Mouse (Mus musculus) midbrain, embryonic 11.5 days (tissue): ENCODE results near the gene Sema3a. TPM values are rescaled to one million over a fixed set of nuclear protein-coding genes. Genes with fewer than 3 reads are reported as not detected.
"Not testable (repeated sequence)": the region's sequence is repeated elsewhere in the genome, so short reads cannot be mapped to it uniquely, and the experiment has no call there.

Experiments
- ATAC-seq: fragments of 200-750 bp; cut with Nextera tagmentation; 2 replicates; pipeline ENCODE4 v1.8.0; 2017; ENCODE audit warnings: moderate TSS enrichment, moderate library complexity; ENCODE audit not compliant: low FRiP score
- DNase-seq: peaks from one replicate; pipeline ENCODE4 v3.0.0; 2015; ENCODE audit warnings: low spot score; ENCODE audit errors: missing footprints
- H3K27ac ChIP-seq: fragments of 300-500 bp; sonication (generic); 2 replicates; pipeline ENCODE4 v1.5.1; 2014; ENCODE audit warnings: low read depth, low read length
- H3K27me3 ChIP-seq: fragments of 300-500 bp; sonication (generic); 2 replicates; pipeline ENCODE4 v1.6.1; 2014; ENCODE audit warnings: mild to moderate bottlenecking, low read length, moderate library complexity, mixed read lengths; ENCODE audit not compliant: control insufficient read depth, insufficient read depth
- H3K36me3 ChIP-seq: fragments of 300-500 bp; sonication (generic); 2 replicates; pipeline ENCODE4 v1.6.1; 2014; ENCODE audit warnings: mild to moderate bottlenecking, low read length, moderate library complexity, mixed read lengths; ENCODE audit not compliant: control insufficient read depth, insufficient read depth
- H3K4me1 ChIP-seq: fragments of 300-500 bp; sonication (generic); 2 replicates; pipeline ENCODE4 v1.6.1; 2014; ENCODE audit warnings: low read length; ENCODE audit not compliant: control insufficient read depth, insufficient read depth
- H3K4me2 ChIP-seq: fragments of 300-500 bp; sonication (generic); 2 replicates; pipeline ENCODE4 v1.6.1; 2014; ENCODE audit warnings: mild to moderate bottlenecking, moderate library complexity
- H3K4me3 ChIP-seq: fragments of 300-500 bp; sonication (generic); 2 replicates; pipeline ENCODE4 v1.5.1; 2014; ENCODE audit warnings: low read depth, low read length
- H3K9ac ChIP-seq: fragments of 300-500 bp; sonication (generic); 2 replicates; pipeline ENCODE4 v1.6.1; 2014; ENCODE audit warnings: low read length
- H3K9me3 ChIP-seq: fragments of 300-500 bp; sonication (generic); 2 replicates; pipeline ENCODE4 v1.6.1; 2016; ENCODE audit warnings: low read length; ENCODE audit not compliant: control insufficient read depth
- WGBS: fragments of 180-500 bp; shearing (Covaris S2); extraction: QIAGEN DNeasy Blood & Tissue Kit; methylation state at CpG from one replicate; pipeline ENCODE4 v1.1.7; 2014; 5-methylcytosine and 5-hydroxymethylcytosine counted together
- polyA plus RNA-seq: library from polyadenylated mRNA; unstranded; fragments of >200 nt; fragmentation: Nextera tagmentation; extraction: Ambion mirVana; gene quantifications from 2 replicates; pipeline ENCODE4 v1.2.1, GENCODE M21; 2014

Sema3a gene
- polyA plus RNA-seq, 1 experiment from 2014 or later = 10.4 TPM

DNA sequence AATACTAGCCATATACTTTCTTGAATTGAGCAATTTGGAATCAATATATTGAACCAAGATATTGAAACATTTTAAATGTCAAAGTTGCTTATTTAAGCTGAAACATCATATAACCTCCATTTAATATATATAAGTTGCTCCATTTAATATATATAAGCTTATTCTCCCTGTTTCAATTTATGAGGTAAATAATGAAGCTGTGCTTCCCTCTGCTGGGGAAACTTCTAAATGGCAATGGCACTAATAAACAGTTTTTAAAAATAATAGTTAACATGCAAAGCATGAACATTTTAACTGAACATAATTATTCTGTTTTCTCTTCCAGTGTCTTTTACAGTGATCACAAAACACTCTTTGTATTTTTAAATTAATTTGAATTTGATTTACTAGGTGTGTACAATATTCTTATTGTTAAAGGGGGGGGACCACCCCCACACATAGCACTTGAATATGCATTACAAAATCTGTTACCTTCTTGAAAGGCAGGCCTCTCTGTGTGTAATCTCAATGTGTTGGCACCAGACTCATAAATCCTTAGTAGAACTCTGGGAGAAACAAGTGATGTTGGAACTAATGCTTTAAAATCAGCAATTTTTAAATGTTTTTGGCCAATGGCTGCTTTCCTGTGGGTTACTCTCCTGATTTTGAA, 460.5 kb downstream of the Sema3a start:
- Histone ChIP-seq H3K4me1 (no peaks in the 10 kb centered on the region), H3K36me3 (no peaks in the 10 kb centered on the region), H3K9me3 (no peaks in the 10 kb centered on the region), H3K9ac (no peak overlapping the region), H3K4me2 (no peak overlapping the region), H3K4me3 (no peak overlapping the region), H3K27me3 (peaks cover 2% of the 10 kb centered on the region; the same call in 1 of the 2 replicates), H3K27ac (no peak overlapping the region)
- DNase-seq (no peak), ATAC-seq (no peak)

DNA sequence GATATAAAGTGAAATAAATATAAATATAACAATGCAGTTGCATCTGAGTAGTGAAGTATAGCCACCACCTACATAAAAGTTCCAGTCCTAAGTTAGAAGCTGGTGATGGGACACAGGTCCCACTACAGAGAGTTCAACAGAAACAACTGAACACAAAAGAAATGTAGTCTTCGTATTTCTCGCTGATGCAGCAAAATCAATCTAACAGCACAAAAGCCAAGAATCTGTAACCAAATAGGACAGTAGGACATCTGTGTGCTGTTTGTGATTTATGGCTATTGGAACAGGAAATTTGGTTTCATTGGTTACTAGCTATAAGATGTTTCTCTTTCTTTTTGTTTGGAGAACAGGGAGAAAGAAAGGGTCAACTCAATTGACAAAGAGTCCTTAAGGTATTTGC, 469.2 kb downstream of the Sema3a start:
- H3K36me3 ChIP-seq = no peaks in the 10 kb centered on the region
- H3K4me2 ChIP-seq = no peak overlapping the region
- no peak for ATAC-seq
- H3K27ac ChIP-seq = no peak overlapping the region
- DNase-seq = no peak
- WGBS = 77% methylated on average over 2 of the region's 2 CpGs
- no peaks in the 10 kb centered on the region; the same call in 1 of the 2 replicates for H3K27me3 ChIP-seq
- H3K4me3 ChIP-seq = no peak overlapping the region
- no peaks in the 10 kb centered on the region for H3K9me3 ChIP-seq
- H3K4me1 ChIP-seq = no peaks in the 10 kb centered on the region
- H3K9ac ChIP-seq = no peak overlapping the region

DNA sequence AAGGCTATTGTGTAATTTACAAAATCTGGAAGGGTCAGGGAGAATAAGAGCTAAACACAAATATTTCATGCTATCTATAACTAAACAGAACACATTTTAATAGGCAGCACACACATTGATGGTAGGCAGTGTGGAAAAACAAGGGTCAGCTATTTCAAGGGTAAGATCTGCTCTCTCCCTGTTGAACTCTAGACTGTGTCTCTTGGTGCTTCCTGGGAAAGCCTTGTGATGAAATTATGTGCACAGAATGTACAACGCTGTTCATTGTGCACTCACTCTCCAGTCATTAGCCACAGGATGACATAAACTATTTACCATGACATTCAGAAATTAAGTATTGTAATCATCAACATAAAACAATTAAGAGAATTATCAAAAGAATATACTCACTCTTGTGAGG, 486.4 kb downstream of the Sema3a start:
- Histone ChIP-seq H3K9me3 (no peaks in the 10 kb centered on the region), H3K27me3 (peaks cover 2% of the 10 kb centered on the region; the same call in 1 of the 2 replicates), H3K36me3 (no peaks in the 10 kb centered on the region), H3K4me1 (no peaks in the 10 kb centered on the region), H3K4me3 (no peak overlapping the region), H3K4me2 (no peak overlapping the region), H3K27ac (no peak overlapping the region), H3K9ac (no peak overlapping the region)
- DNase-seq = no peak
- 75% methylated on average over 1 of the region's 1 CpGs for WGBS
- ATAC-seq = no peak

GRCm38 (mm10) chr5:13612088-13612487, 486.9 kb downstream of the Sema3a start:
- H3K9ac ChIP-seq = no peak overlapping the region
- no peaks in the 10 kb centered on the region for H3K4me1 ChIP-seq
- H3K9me3 ChIP-seq = no peaks in the 10 kb centered on the region
- DNase-seq (no peak), ATAC-seq (no peak)
- H3K4me2 ChIP-seq = no peak overlapping the region
- no peak overlapping the region for H3K4me3 ChIP-seq
- H3K27ac ChIP-seq = no peak overlapping the region
- H3K36me3 ChIP-seq = no peaks in the 10 kb centered on the region
- 79% methylated on average over 2 of the region's 2 CpGs for WGBS
- peaks cover 2% of the 10 kb centered on the region; the same call in 1 of the 2 replicates for H3K27me3 ChIP-seq

DNA sequence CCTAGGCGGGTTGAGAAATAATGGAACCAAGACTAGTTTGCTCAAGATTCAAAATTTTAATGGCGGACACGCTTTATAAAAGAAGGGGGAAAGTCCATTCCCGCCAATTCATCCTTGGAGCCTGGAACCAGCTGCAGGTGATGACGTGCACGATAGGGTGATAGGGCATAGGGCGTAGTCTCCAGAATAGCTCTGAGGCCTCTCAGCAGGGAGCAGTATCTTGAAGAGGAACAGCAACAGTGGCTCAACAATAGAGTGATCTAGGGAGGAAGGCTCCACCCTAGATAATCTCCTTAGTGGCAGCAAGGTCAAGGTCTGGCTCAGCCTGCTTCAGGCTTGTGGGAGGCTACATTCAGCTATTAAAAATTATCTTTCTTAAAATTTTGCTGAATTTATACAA, 489.4 kb downstream of the Sema3a start:
- not testable (repeated sequence) for H3K4me3 ChIP-seq, H3K27me3 ChIP-seq, ATAC-seq, H3K9me3 ChIP-seq, H3K36me3 ChIP-seq, H3K4me1 ChIP-seq, H3K9ac ChIP-seq, H3K27ac ChIP-seq, H3K4me2 ChIP-seq
- peak; percentile 26 for DNase-seq
- 62% methylated on average over 7 of the region's 7 CpGs for WGBS

DNA sequence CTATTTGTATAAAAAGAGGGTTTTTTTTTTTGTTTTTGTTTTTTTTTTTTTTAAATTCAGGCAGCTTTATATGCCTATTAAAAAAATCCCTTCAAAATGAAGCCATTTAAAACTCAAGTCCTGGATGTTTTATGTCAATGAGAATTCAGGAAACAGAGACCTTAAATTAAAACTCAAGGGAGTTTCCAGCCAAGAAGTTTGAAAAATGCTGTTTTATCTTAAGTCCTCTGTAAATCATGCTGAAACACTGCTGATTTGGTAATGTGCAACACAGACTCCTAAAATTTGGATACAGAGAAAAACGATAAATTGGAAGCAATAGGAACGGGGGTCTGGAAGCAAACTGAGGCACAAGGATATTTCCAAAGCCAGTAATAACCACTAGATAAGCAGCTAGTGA, 490.7 kb downstream of the Sema3a start:
- ATAC-seq (no peak), DNase-seq (no peak)
- H3K4me1 ChIP-seq = no peaks in the 10 kb centered on the region
- no peak overlapping the region for H3K27ac ChIP-seq
- H3K9ac ChIP-seq = no peak overlapping the region
- H3K4me3 ChIP-seq = no peak overlapping the region
- peaks cover 5% of the 10 kb centered on the region; the same call in 1 of the 2 replicates for H3K27me3 ChIP-seq
- H3K9me3 ChIP-seq = no peaks in the 10 kb centered on the region
- WGBS = 88% methylated on average over 2 of the region's 2 CpGs
- no peaks in the 10 kb centered on the region for H3K36me3 ChIP-seq
- H3K4me2 ChIP-seq = no peak overlapping the region

GRCm38 (mm10) chr5:13622578-13622977, 497.4 kb downstream of the Sema3a start:
- H3K27me3 ChIP-seq = peaks cover 38% of the 10 kb centered on the region
- H3K9ac ChIP-seq = no peak overlapping the region
- H3K4me2 ChIP-seq = no peak overlapping the region
- WGBS = 67% methylated on average over 7 of the region's 7 CpGs
- ATAC-seq (0 out of 2 replicates have a peak, but pooled peaks have one; percentile 31), DNase-seq (no peak)
- no peaks in the 10 kb centered on the region for H3K9me3 ChIP-seq
- no peaks in the 10 kb centered on the region for H3K36me3 ChIP-seq
- no peak overlapping the region for H3K4me3 ChIP-seq
- no peaks in the 10 kb centered on the region for H3K4me1 ChIP-seq
- no peak overlapping the region for H3K27ac ChIP-seq

DNA sequence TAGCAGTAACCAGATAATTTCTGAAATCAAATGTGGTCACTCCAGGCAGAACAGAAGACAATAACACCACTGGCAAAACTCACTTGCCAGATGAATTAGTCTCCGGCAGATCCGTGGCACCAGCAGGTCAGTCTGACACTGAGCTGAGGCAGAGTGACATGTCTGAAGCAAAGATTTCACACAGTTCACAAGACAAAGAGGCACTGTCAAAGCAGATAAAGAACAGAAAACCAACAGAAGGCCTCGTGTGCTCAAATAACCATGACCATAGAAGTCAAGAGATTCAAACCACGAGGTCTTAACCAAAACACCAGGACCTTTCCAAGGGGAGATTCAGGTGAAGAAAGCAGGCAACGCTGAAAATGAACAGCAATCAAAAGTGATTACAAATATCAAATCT, 499.5 kb downstream of the Sema3a start:
- Histone ChIP-seq H3K27ac (no peak overlapping the region), H3K4me3 (no peak overlapping the region), H3K4me1 (peaks cover 4% of the 10 kb centered on the region), H3K9ac (no peak overlapping the region), H3K36me3 (no peaks in the 10 kb centered on the region), H3K9me3 (no peaks in the 10 kb centered on the region), H3K27me3 (peaks cover 47% of the 10 kb centered on the region), H3K4me2 (no peak overlapping the region)
- ATAC-seq (peak; percentile 77), DNase-seq (peak; percentile 89)
- 16% methylated on average over 5 of the region's 5 CpGs for WGBS

GRCm38 (mm10) chr5:13626093-13626492, 500.9 kb downstream of the Sema3a start:
- no peak for DNase-seq
- peaks cover 7% of the 10 kb centered on the region for H3K4me1 ChIP-seq
- no peaks in the 10 kb centered on the region for H3K36me3 ChIP-seq
- peaks cover 50% of the 10 kb centered on the region for H3K27me3 ChIP-seq
- H3K4me3 ChIP-seq = no peak overlapping the region
- WGBS = 41% methylated on average over 5 of the region's 5 CpGs
- no peak overlapping the region for H3K9ac ChIP-seq
- no peaks in the 10 kb centered on the region for H3K9me3 ChIP-seq
- H3K27ac ChIP-seq = no peak overlapping the region
- no peak for ATAC-seq
- no peak overlapping the region for H3K4me2 ChIP-seq
